Mouse (Mus musculus) hindbrain, embryonic 12.5 days (tissue): Measurements from ENCODE around the gene Gabrb1. TPM values are rescaled to one million over a fixed set of nuclear protein-coding genes. Genes with fewer than 3 reads are reported as not detected.
"Not testable (repeated sequence)": the region's sequence is repeated elsewhere in the genome, so short reads cannot be mapped to it uniquely, and the experiment has no call there.

Experiments used
- ATAC-seq: fragments of 200-750 bp; cut with Nextera tagmentation; 2 replicates; pipeline ENCODE4 v1.8.0; 2017; ENCODE audit warnings: moderate TSS enrichment; ENCODE audit not compliant: low FRiP score
- H3K27ac ChIP-seq: fragments of 300-500 bp; sonication (generic); 2 replicates; pipeline ENCODE4 v1.5.1; 2016; ENCODE audit warnings: mild to moderate bottlenecking
- H3K27me3 ChIP-seq: fragments of 300-500 bp; sonication (generic); 2 replicates; pipeline ENCODE4 v1.6.1; 2016; ENCODE audit warnings: mild to moderate bottlenecking
- H3K36me3 ChIP-seq: fragments of 300-500 bp; sonication (generic); 2 replicates; pipeline ENCODE4 v1.6.1; 2016; ENCODE audit warnings: mild to moderate bottlenecking
- H3K4me1 ChIP-seq: fragments of 300-500 bp; sonication (generic); 2 replicates; pipeline ENCODE4 v1.6.1; 2016
- H3K4me2 ChIP-seq: fragments of 300-500 bp; sonication (generic); replicated peaks from 2 replicates; pipeline ENCODE4 v1.6.1; 2016; ENCODE audit warnings: mild to moderate bottlenecking
- H3K4me3 ChIP-seq: fragments of 300-500 bp; sonication (generic); 2 replicates; pipeline ENCODE4 v1.5.1; 2016; ENCODE audit warnings: mild to moderate bottlenecking
- H3K9ac ChIP-seq: fragments of 300-500 bp; sonication (generic); 2 replicates; pipeline ENCODE4 v1.6.1; 2016; ENCODE audit warnings: mild to moderate bottlenecking, moderate library complexity
- H3K9me3 ChIP-seq: fragments of 300-500 bp; sonication (generic); replicated peaks from 2 replicates; pipeline ENCODE4 v1.6.1; 2016; ENCODE audit warnings: mild to moderate bottlenecking
- WGBS: fragments of 180-500 bp; shearing (Covaris S2); methylation state at CpG from one replicate; pipeline ENCODE4 v1.1.7; 2016; 5-methylcytosine and 5-hydroxymethylcytosine counted together
- polyA plus RNA-seq: library from polyadenylated mRNA; unstranded; fragments of >200 nt; fragmentation: Nextera tagmentation; extraction: Ambion mirVana; gene quantifications from 2 replicates; pipeline ENCODE4 v1.2.1, GENCODE M21; 2016

Gene Gabrb1
- polyA plus RNA-seq, 1 experiment from 2014 or later, result 2.6 TPM

DNA sequence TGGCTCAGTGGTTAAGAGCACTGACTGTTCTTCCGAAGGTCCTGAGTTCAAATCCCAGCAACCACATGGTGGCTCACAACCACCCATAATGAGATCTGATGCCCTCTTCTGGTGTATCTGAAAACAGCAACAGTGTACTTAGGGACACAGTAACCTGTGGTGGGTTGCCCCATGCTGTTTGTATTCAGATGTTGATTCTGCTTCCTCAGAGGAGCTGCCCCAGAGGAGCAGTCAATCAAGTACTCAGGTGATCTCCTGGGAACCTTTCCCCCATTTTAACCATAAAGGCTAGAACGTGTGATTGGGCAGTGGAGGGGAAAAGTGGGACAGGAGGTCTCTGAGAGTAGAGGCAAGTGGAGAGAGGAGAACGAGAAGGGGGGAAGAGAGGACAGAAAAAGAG, 497.8 kb downstream of the Gabrb1 start:
- H3K27me3 ChIP-seq, ATAC-seq, H3K4me2 ChIP-seq, H3K4me3 ChIP-seq, H3K4me1 ChIP-seq, H3K9ac ChIP-seq, H3K9me3 ChIP-seq, H3K27ac ChIP-seq: not testable (repeated sequence)
- 67% methylated on average over 3 of the region's 3 CpGs for WGBS
- peaks cover 34% of the 10 kb centered on the region for H3K36me3 ChIP-seq

DNA sequence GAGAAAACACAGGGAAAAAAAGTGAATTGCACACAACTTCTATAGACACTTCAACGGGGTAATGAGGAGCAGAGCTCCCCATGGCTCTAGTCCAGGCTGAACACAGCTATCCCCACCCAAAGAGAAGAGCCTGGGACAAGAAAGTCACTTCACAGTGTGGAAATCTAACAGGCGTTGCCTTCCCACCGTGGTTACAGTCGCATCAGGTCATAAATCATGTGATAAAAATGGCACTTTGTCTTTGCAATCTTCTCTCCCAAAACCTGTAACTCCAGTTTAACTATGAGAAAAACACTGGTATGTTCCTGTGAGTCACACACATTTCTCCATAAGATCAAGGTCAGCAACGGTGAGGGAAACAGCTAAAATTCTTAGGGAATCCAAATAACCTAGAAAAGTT, 498.7 kb downstream of the Gabrb1 start:
- Histone ChIP-seq H3K36me3 (peaks cover 43% of the 10 kb centered on the region), H3K27me3 (no peaks in the 10 kb centered on the region), H3K4me1 (no peaks in the 10 kb centered on the region), H3K4me2 (no peak overlapping the region), H3K9me3 (no peaks in the 10 kb centered on the region), H3K27ac (no peak overlapping the region), H3K4me3 (no peak overlapping the region), H3K9ac (no peak overlapping the region)
- no peak for ATAC-seq
- 96% methylated on average over 5 of the region's 5 CpGs for WGBS

DNA sequence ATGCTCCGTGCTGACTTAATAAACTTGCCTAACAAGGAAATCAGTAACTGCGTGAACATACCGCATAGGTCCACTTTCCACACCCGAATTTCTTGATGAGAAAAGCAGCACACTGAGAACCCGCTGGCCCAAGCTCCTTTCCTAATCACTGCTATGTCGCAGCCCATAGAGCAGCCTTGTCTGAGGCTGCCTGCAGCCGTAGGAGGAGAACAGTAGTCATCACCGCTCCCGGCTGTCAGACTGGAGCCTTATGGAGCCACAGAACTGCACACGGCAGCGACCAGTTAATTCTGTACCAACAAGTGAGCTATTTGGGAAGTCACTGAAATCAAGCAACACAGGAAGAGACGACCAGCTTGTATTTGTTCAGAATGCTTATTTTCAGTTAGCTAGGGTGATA, 500.8 kb downstream of the Gabrb1 start:
- 93% methylated on average over 12 of the region's 12 CpGs for WGBS

GRCm38 (mm10) chr5:72159537-72159936, 501.6 kb downstream of the Gabrb1 start:
- Histone ChIP-seq H3K36me3 (peaks cover 58% of the 10 kb centered on the region), H3K4me2 (no peak overlapping the region), H3K9me3 (no peaks in the 10 kb centered on the region), H3K27ac (no peak overlapping the region), H3K4me3 (no peak overlapping the region), H3K27me3 (no peaks in the 10 kb centered on the region), H3K4me1 (0 out of 2 replicates have a peak, but pooled peaks cover 3% of the 10 kb centered on the region), H3K9ac (no peak overlapping the region)
- 86% methylated on average over 6 of the region's 6 CpGs for whole genome bisulfite sequencing
- no peak for ATAC-seq

More for the DNA sequence above, 500.8 kb downstream of the Gabrb1 start:
- no peak overlapping the region for H3K4me3 ChIP-seq
- no peaks in the 10 kb centered on the region for H3K9me3 ChIP-seq
- ATAC-seq, result no peak
- no peaks in the 10 kb centered on the region for H3K4me1 ChIP-seq
- no peaks in the 10 kb centered on the region for H3K27me3 ChIP-seq
- no peak overlapping the region for H3K9ac ChIP-seq
- H3K27ac ChIP-seq, result no peak overlapping the region
- no peak overlapping the region for H3K4me2 ChIP-seq
- H3K36me3 ChIP-seq, result peaks cover 54% of the 10 kb centered on the region

DNA sequence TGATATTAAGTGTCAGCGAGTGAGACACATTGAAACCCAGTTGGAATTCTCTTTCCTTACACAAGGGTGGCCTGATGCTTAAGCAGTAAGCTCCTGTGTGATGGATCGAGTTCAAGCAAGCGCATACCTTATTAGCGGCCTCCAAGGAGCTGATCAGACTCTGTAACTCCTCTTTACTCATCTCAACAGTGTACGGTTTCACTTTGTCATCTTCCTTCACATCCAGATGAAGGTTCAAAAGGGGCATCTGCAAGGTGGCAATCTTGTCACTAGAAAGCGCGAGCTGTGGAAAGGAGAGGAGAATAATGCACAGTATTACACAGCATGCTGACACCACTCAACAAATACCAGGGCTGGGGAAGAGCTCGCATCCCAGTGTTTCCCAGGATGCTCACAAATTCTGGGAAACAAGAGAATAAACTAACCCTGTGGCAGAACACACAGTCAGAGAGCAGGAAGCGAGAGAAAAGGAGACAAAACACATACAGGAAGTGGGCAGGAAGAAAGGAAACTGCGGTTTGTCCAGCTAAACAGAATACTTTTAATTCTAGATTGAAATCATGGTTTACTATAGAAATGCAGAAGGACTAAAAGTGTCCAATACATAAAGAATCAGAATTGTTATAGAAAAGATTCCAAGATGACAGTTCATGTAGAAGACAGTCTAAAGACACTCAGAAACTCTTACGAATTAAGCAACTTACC, 503.0 kb downstream of the Gabrb1 start:
- no peak overlapping the region for H3K4me2 ChIP-seq
- no peak overlapping the region for H3K9ac ChIP-seq
- ATAC-seq, result no peak
- H3K27me3 ChIP-seq, result no peaks in the 10 kb centered on the region
- H3K4me1 ChIP-seq, result peaks cover 3% of the 10 kb centered on the region; the same call in 1 of the 2 replicates
- WGBS, result 93% methylated on average over 11 of the region's 11 CpGs
- H3K4me3 ChIP-seq, result no peak overlapping the region
- no peak overlapping the region for H3K27ac ChIP-seq
- no peaks in the 10 kb centered on the region for H3K9me3 ChIP-seq
- peaks cover 55% of the 10 kb centered on the region for H3K36me3 ChIP-seq

DNA sequence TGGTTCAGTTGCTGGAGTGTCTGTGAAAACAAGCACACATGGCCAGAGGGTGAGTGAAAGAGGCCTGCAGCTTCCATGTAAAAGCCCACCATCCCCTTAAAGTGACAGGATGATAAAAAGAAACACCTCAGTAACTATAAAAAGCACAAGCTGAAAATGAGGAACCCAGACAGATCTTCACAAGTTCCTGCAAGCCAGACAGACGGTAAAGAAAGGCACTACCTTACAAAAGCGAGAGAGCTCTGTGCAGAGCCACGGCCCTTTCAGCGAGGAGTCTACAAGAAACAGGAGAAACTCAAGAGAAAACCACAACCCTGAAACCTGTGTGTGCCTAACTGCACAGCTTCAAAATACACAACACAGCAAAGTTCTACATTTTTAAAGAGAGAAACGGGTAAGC, 504.9 kb downstream of the Gabrb1 start:
- no peak for ATAC-seq
- Histone ChIP-seq H3K27ac (no peak overlapping the region), H3K4me3 (no peak overlapping the region), H3K27me3 (no peaks in the 10 kb centered on the region), H3K4me1 (peaks cover 17% of the 10 kb centered on the region), H3K4me2 (no peak overlapping the region), H3K9ac (no peak overlapping the region), H3K9me3 (no peaks in the 10 kb centered on the region), H3K36me3 (peaks cover 49% of the 10 kb centered on the region)
- WGBS, result 88% methylated on average over 5 of the region's 5 CpGs

GRCm38 (mm10) chr5:72164386-72164785, 506.5 kb downstream of the Gabrb1 start:
- Histone ChIP-seq H3K4me1 (peaks cover 17% of the 10 kb centered on the region), H3K9ac (no peak overlapping the region), H3K4me2 (no peak overlapping the region), H3K9me3 (no peaks in the 10 kb centered on the region), H3K36me3 (peaks cover 41% of the 10 kb centered on the region), H3K4me3 (no peak overlapping the region), H3K27me3 (no peaks in the 10 kb centered on the region), H3K27ac (no peak overlapping the region)
- WGBS, result 87% methylated on average over 7 of the region's 7 CpGs
- no peak for ATAC-seq

DNA sequence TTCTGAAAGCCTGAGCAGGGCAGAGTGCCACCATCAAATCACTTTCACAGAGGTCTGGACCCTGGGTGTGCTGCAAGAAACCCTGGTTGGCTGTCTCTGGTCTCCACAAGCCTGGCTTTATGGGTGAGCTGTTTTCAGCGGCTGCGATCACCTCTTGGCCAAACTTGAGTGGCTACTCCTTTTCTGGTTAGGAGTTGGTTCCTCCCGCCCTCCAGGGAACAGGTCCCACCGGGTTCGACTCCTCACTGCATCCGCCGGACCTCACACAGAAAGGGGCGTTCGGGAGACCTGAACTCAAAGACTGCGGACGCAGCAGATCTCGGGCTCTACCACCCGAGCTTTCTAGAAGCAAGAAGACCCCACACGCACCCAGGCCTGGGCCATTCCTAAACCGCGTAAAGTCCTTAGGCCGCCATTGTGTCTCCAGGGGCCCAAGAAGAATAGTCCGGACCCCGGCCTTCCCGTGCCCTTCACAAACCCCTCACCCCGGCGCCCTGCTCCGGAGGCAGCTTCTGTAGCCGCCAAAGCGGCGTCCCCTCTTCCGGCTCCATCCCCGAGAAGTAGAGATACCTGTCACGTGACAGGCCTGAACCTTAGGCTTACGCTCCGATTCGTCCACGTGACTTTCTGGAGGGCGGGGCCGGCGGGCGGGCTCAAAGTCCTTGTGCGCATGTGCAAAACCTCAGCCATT, 509.8 kb downstream of the Gabrb1 start, which contains the start of gene Commd8:
Gene Commd8, minus strand, starts transcription at position 596 of the 691 bp plus-strand sequence.
- Histone ChIP-seq H3K27me3 (no peaks in the 10 kb centered on the region), H3K9me3 (no peaks in the 10 kb centered on the region), H3K4me3 (peak within 1 kb of the TSS; percentile 75), H3K9ac (peak within 1 kb of the TSS; percentile 80), H3K4me2 (peak within 1 kb of the TSS; percentile 69), H3K4me1 (peaks cover 17% of the 10 kb centered on the region), H3K27ac (peak within 1 kb of the TSS; percentile 68), H3K36me3 (peaks cover 10% of the 10 kb centered on the region)
- peak; percentile 95 for ATAC-seq
- under 1% methylated on average over 38 of the region's 38 CpGs for WGBS

DNA sequence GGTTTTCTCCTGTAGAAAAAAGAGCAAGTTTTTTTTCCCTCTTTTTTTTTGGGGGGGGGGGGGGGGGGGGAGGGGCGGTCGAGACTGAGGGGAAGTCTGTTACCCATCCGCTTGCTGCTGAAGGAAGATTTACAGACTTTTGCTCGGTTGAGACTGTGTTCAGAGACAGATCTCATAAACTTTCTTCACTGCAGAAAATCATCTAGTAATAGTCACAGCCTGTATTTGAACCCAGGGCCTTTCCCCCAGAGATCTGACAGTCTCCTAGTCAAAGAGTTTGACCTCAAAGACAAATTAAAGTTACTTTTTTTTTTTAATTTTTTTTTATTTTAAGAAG, 510.3 kb downstream of the Gabrb1 start:
- Histone ChIP-seq H3K27ac (no peak overlapping the region), H3K36me3 (peaks cover 9% of the 10 kb centered on the region; the same call in 1 of the 2 replicates), H3K9me3 (no peaks in the 10 kb centered on the region), H3K9ac (no peak overlapping the region), H3K4me2 (peak overlapping the region; percentile 69), H3K4me1 (peaks cover 17% of the 10 kb centered on the region), H3K4me3 (peak overlapping the region; percentile 75), H3K27me3 (no peaks in the 10 kb centered on the region)
- peak; percentile 67; the same call in 1 of the 2 replicates for ATAC-seq
- WGBS, result 0% methylated on average over 4 of the region's 4 CpGs

DNA sequence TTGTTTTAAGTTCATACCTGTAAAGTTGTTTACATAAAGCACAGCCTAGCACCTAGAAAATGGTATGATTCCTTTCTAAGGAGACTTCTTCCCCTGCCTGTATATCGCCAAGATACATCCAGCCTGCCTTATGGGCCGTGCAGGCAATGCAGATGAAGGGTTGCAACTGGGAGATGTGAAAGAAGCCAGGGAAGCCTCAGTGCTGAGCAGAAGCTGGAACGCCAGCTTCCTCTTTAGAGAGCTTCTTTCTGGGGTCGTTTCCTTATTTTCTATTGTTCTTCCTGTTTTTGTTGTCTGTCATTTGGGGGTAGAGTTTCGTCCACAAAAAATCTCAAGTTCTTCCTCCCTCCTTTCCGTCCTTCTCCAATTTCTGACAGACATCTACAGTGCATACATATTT, 512.2 kb downstream of the Gabrb1 start:
- 0 out of 2 replicates have a peak, but pooled peaks cover 5% of the 10 kb centered on the region for H3K36me3 ChIP-seq
- H3K4me3 ChIP-seq, result no peak overlapping the region
- no peak overlapping the region for H3K9ac ChIP-seq
- no peak for ATAC-seq
- H3K9me3 ChIP-seq, result no peaks in the 10 kb centered on the region
- WGBS, result 74% methylated on average over 6 of the region's 6 CpGs
- H3K4me1 ChIP-seq, result peaks cover 14% of the 10 kb centered on the region
- H3K4me2 ChIP-seq, result no peak overlapping the region
- H3K27ac ChIP-seq, result no peak overlapping the region
- H3K27me3 ChIP-seq, result no peaks in the 10 kb centered on the region

- Histone ChIP-seq H3K27me3 (no peaks in the 10 kb centered on the region), H3K9ac (no peak overlapping the region), H3K9me3 (no peaks in the 10 kb centered on the region), H3K4me1 (peaks cover 3% of the 10 kb centered on the region; the same call in 1 of the 2 replicates), H3K36me3 (no peaks in the 10 kb centered on the region), H3K4me3 (no peak overlapping the region), H3K27ac (no peak overlapping the region), H3K4me2 (no peak overlapping the region)
- no peak for ATAC-seq
- WGBS, result 38% methylated on average over 3 of the region's 3 CpGs
Measured at GRCm38 (mm10) chr5:72172675-72173074, 514.8 kb downstream of the Gabrb1 start.

DNA sequence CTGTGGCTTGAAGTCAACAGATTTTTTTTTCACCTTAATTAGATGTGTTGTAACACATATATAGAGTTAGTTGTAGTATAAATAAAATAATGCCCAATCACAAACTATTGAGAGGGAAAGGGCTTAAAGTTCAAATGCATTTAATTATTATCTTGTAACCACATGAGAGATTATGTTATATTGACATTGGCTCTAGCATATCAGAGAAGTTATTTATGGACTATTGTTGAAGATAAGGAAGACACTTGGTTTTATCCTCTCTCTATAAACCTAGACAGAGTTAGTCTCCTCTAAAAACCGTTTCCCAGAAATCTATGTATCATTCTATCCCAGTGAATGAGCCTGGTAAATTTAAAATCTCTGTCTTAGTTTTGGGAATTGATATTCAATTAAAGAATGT, 515.6 kb downstream of the Gabrb1 start:
- no peak overlapping the region for H3K9ac ChIP-seq
- H3K36me3 ChIP-seq, result no peaks in the 10 kb centered on the region
- H3K4me3 ChIP-seq, result no peak overlapping the region
- H3K27ac ChIP-seq, result no peak overlapping the region
- ATAC-seq, result no peak
- peaks cover 3% of the 10 kb centered on the region; the same call in 1 of the 2 replicates for H3K4me1 ChIP-seq
- WGBS, result 87% methylated on average over 1 of the region's 1 CpGs
- no peaks in the 10 kb centered on the region for H3K9me3 ChIP-seq
- no peaks in the 10 kb centered on the region for H3K27me3 ChIP-seq
- H3K4me2 ChIP-seq, result no peak overlapping the region
